Comparison of ENCODE assay signal across 15 mouse cellular contexts in genomic region chr14:31267649-31268048, GRCm38 (mm10). TPM values are rescaled to one million over a fixed set of nuclear protein-coding genes. Genes with fewer than 3 reads are reported as not detected.
DNase-seq lines count a peak whose midpoint lies in the region; ATAC-seq and TF ChIP-seq lines count a peak whose summit lies in the region.
"Had no signal": no experiment of that assay in that cellular context is flagged by ENCODE, and none has a peak within 500 bp of the region (broad histone marks: within the 10 kb centered on the region; RNA-seq: fewer than 3 reads in every experiment).

No protein-coding gene starts in this region.

- TF ChIP-seq CTCF in layer of hippocampus, adult 2 months (conservative IDR thresholded peaks at IDR 0.05), result no peak

- no peaks in the 10 kb centered on the region for H3K27me3 ChIP-seq in forebrain, embryonic 12.5 days
- H3K27me3 ChIP-seq in hindbrain, embryonic 14.5 days (ENCODE audit: control insufficient read depth, insufficient read depth, low read length), result no peaks in the 10 kb centered on the region
- no peaks in the 10 kb centered on the region for H3K27me3 ChIP-seq in midbrain, embryonic 15.5 days (replicated peaks)
- H3K27me3 ChIP-seq: lung, embryonic 15.5 days had no signal

- H3K4me3 ChIP-seq in layer of hippocampus, adult 2 months, result no peak overlapping the region
- no peak overlapping the region for H3K4me3 ChIP-seq in forebrain, embryonic 12.5 days (replicated peaks)
- no peak overlapping the region for H3K4me3 ChIP-seq in hindbrain, embryonic 14.5 days (replicated peaks; ENCODE audit: low read length)
- H3K4me3 ChIP-seq in midbrain, embryonic 15.5 days, result no peak overlapping the region
- H3K4me3 ChIP-seq: heart, embryonic 15.5 days; lung, embryonic 15.5 days had no signal

- peaks cover 5% of the 10 kb centered on the region; the same call in 1 of the 2 replicates for H3K36me3 ChIP-seq in forebrain, embryonic 12.5 days (replicated peaks)
- H3K36me3 ChIP-seq in hindbrain, embryonic 14.5 days (replicated peaks; ENCODE audit: control insufficient read depth, insufficient read depth), result no peaks in the 10 kb centered on the region
- no peaks in the 10 kb centered on the region for H3K36me3 ChIP-seq in midbrain, embryonic 15.5 days (replicated peaks)
- H3K36me3 ChIP-seq: heart, embryonic 15.5 days; lung, embryonic 15.5 days had no signal

- peaks cover 24% of the 10 kb centered on the region for H3K4me1 ChIP-seq in forebrain, embryonic 12.5 days
- peaks cover 22% of the 10 kb centered on the region for H3K4me1 ChIP-seq in hindbrain, embryonic 14.5 days (replicated peaks; ENCODE audit: control insufficient read depth, insufficient read depth, low read length)
- H3K4me1 ChIP-seq in midbrain, embryonic 15.5 days, result peaks cover 26% of the 10 kb centered on the region

- 0 out of 2 replicates have a peak overlapping the region, but pooled peaks have one; percentile 51 for H3K4me2 ChIP-seq in forebrain, embryonic 12.5 days
- H3K4me2 ChIP-seq in hindbrain, embryonic 14.5 days (replicated peaks), result no peak overlapping the region
- H3K4me2 ChIP-seq in midbrain, embryonic 15.5 days, result no peak overlapping the region
- H3K4me2 ChIP-seq: heart, embryonic 15.5 days; liver, embryonic 11.5 days; lung, embryonic 15.5 days had no signal

- no peak overlapping the region for H3K9ac ChIP-seq in forebrain, embryonic 12.5 days
- H3K9ac ChIP-seq in hindbrain, embryonic 14.5 days, result no peak overlapping the region
- H3K9ac ChIP-seq in midbrain, embryonic 15.5 days, result no peak overlapping the region
- H3K9ac ChIP-seq: heart, embryonic 15.5 days; lung, embryonic 15.5 days had no signal

- H3K9me3 ChIP-seq in forebrain, embryonic 12.5 days, result no peaks in the 10 kb centered on the region
- no peaks in the 10 kb centered on the region for H3K9me3 ChIP-seq in hindbrain, embryonic 14.5 days (ENCODE audit: control insufficient read depth, low read length)
- no peaks in the 10 kb centered on the region for H3K9me3 ChIP-seq in midbrain, embryonic 15.5 days
- H3K9me3 ChIP-seq: heart, embryonic 15.5 days; lung, embryonic 15.5 days had no signal

- 93% methylated on average over 11 of the region's 11 CpGs for WGBS in forebrain, embryonic 12.5 days
- 79% methylated on average over 11 of the region's 11 CpGs for WGBS in hindbrain, embryonic 14.5 days
- 83% methylated on average over 11 of the region's 11 CpGs for WGBS in midbrain, embryonic 15.5 days

- no peak for DNase-seq in layer of hippocampus, adult 2 months (ENCODE audit: low spot score in 2 of 2)
- DNase-seq in layer of hippocampus, adult 8-10 months (ENCODE audit: low spot score in 2 of 2), result no peak
- DNase-seq in hindbrain, embryonic 14.5 days (ENCODE audit: low spot score), result no peak
- no peak for DNase-seq in cerebellum, postnatal 36 days
- no peak for DNase-seq in urinary bladder, postnatal 10 days (ENCODE audit: low spot score)
- DNase-seq: cerebellum, adult 11-12 months; embryo, embryonic 11 days; heart, adult 18-20 months; thymus, adult 18-20 months had no signal

- peak overlapping the region; percentile 97 for H3K27ac ChIP-seq in layer of hippocampus, adult 2 months
- 0 out of 2 replicates have a peak overlapping the region, but pooled peaks have one; percentile 79 for H3K27ac ChIP-seq in forebrain, embryonic 12.5 days
- H3K27ac ChIP-seq in hindbrain, embryonic 14.5 days, result peak overlapping the region; percentile 55; the same call in 1 of the 2 replicates
- peak overlapping the region; percentile 73 for H3K27ac ChIP-seq in midbrain, embryonic 15.5 days
- H3K27ac ChIP-seq: heart, embryonic 15.5 days; lung, embryonic 15.5 days had no signal

- ATAC-seq in forebrain, embryonic 12.5 days (ENCODE audit: low FRiP score), result no peak
- no peak for ATAC-seq in hindbrain, embryonic 14.5 days (ENCODE audit: low FRiP score)
- no peak for ATAC-seq in midbrain, embryonic 15.5 days (replicated peaks)
- ATAC-seq in cerebellum, adult (ENCODE audit: insufficient number of reproducible peaks, low FRiP score, low TSS enrichment), result no peak

RNA-seq across cellular contexts. Expression of gene Bap1, which starts 16.4 kb away (rescaled TPM):
- total RNA-seq in layer of hippocampus, adult 2 months (2021), result 100 to 1,000 TPM; 130 to 144 TPM
- 100 to 1,000 TPM; 118 to 138 (median 130) TPM for total RNA-seq in layer of hippocampus, adult 8-10 months (2022)
- 130 and 135 TPM in 2 replicates for polyA plus RNA-seq in forebrain, embryonic 12.5 days (2016; fragmentation: Nextera tagmentation; extraction: Ambion mirVana)
- 93.3 and 94.1 TPM in 2 replicates for polyA plus RNA-seq in hindbrain, embryonic 14.5 days (2014; fragmentation: Nextera tagmentation; extraction: Ambion mirVana)
- 124 and 130 TPM in 2 replicates for polyA plus RNA-seq in midbrain, embryonic 15.5 days (2015; fragmentation: Nextera tagmentation; extraction: Ambion mirVana)

RNA-seq across cellular contexts. Expression of gene Phf7, which starts 16.5 kb away (rescaled TPM):
- total RNA-seq in layer of hippocampus, adult 2 months (2021), result 1 to 10 TPM; 5.3 to 6.0 TPM
- total RNA-seq in layer of hippocampus, adult 8-10 months (2022), result 1 to 10 TPM; 4.5 to 5.4 (median 4.9) TPM
- polyA plus RNA-seq in forebrain, embryonic 12.5 days (2016; fragmentation: Nextera tagmentation; extraction: Ambion mirVana), result 14.8 and 15.8 TPM in 2 replicates
- polyA plus RNA-seq in hindbrain, embryonic 14.5 days (2014; fragmentation: Nextera tagmentation; extraction: Ambion mirVana), result 10.4 and 10.7 TPM in 2 replicates
- 9.9 TPM in 2 replicates for polyA plus RNA-seq in midbrain, embryonic 15.5 days (2015; fragmentation: Nextera tagmentation; extraction: Ambion mirVana)

RNA-seq across cellular contexts. Expression of gene Sema3g, which starts 50.0 kb away (rescaled TPM):
- 1 to 10 TPM; 5.0 to 6.1 TPM for total RNA-seq in layer of hippocampus, adult 2 months (2021)
- 1 to 10 TPM; 4.7 to 5.9 (median 5.6) TPM for total RNA-seq in layer of hippocampus, adult 8-10 months (2022)
- polyA plus RNA-seq in forebrain, embryonic 12.5 days (2016; fragmentation: Nextera tagmentation; extraction: Ambion mirVana), result 0.86 and 0.93 TPM in 2 replicates
- polyA plus RNA-seq in hindbrain, embryonic 14.5 days (2014; fragmentation: Nextera tagmentation; extraction: Ambion mirVana), result 0.27 and 0.32 TPM in 2 replicates
- polyA plus RNA-seq in midbrain, embryonic 15.5 days (2015; fragmentation: Nextera tagmentation; extraction: Ambion mirVana), result 0.65 and 0.86 TPM in 2 replicates
- polyA plus RNA-seq: liver, embryonic 11.5 days had no signal

RNA-seq across cellular contexts. Expression of gene Nisch, which starts 50.9 kb away (rescaled TPM):
- 100 to 1,000 TPM; 472 to 491 TPM for total RNA-seq in layer of hippocampus, adult 2 months (2021)
- total RNA-seq in layer of hippocampus, adult 8-10 months (2022), result 100 to 1,000 TPM; 432 to 530 (median 469) TPM
- 439 and 446 TPM in 2 replicates for polyA plus RNA-seq in forebrain, embryonic 12.5 days (2016; fragmentation: Nextera tagmentation; extraction: Ambion mirVana)
- 304 and 309 TPM in 2 replicates for polyA plus RNA-seq in hindbrain, embryonic 14.5 days (2014; fragmentation: Nextera tagmentation; extraction: Ambion mirVana)
- polyA plus RNA-seq in midbrain, embryonic 15.5 days (2015; fragmentation: Nextera tagmentation; extraction: Ambion mirVana), result 420 and 426 TPM in 2 replicates

RNA-seq across cellular contexts. Expression of gene Dnah1, which starts 56.0 kb away (rescaled TPM):
- total RNA-seq in layer of hippocampus, adult 2 months (2021), result 1 to 10 TPM; 4.6 to 5.8 TPM
- 1 to 10 TPM; 4.4 to 6.4 (median 5.9) TPM for total RNA-seq in layer of hippocampus, adult 8-10 months (2022)
- polyA plus RNA-seq in forebrain, embryonic 12.5 days (2016; fragmentation: Nextera tagmentation; extraction: Ambion mirVana), result 7.3 and 8.0 TPM in 2 replicates
- polyA plus RNA-seq in hindbrain, embryonic 14.5 days (2014; fragmentation: Nextera tagmentation; extraction: Ambion mirVana), result 3.6 and 4.3 TPM in 2 replicates
- 4.6 and 4.9 TPM in 2 replicates for polyA plus RNA-seq in midbrain, embryonic 15.5 days (2015; fragmentation: Nextera tagmentation; extraction: Ambion mirVana)
